Mouse (Mus musculus): Measurements from ENCODE around the gene P2rx7. TPM values are rescaled to one million over a fixed set of nuclear protein-coding genes. Genes with fewer than 3 reads are reported as not detected.
"Not testable (repeated sequence)": the region's sequence is repeated elsewhere in the genome, so short reads cannot be mapped to it uniquely, and the experiment has no call there.

Gene P2rx7
- total RNA-seq, 1 experiment: 10.5 TPM

DNA sequence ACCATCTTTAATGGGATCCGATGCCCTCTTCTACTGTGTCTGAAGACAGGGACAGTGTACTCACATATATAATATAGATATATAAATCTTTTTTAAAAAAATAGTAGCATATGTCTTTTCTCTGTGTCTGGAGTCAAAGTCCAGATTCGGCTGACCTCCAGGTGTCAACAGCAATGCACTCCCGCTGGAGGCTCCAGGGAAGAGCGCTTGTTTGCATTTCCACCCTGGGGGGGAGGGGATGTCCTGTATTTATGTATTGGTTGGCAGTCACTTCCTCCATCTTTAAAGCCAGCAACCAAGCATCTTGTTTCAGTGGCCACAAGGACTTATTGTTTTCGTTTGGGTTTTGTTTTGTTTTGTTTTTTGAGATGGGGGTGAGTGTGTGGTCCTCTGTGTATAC is 21.3 kb downstream of the P2rx7 start:
- H3K36me3 ChIP-seq (ENCODE audit: control insufficient read depth, insufficient read depth, low read length, poor library complexity, severe bottlenecking): no peaks in the 10 kb centered on the region
- H3K4me1 ChIP-seq (ENCODE audit: control insufficient read depth in 2 of 2, insufficient read depth in 2 of 2, low read length in 2 of 2, poor library complexity in 1 of 2): peaks cover 0 to 9% of the 10 kb centered on the region in 2 experiments; a peak in 1 of 4 replicates
- H3K4me3 ChIP-seq (ENCODE audit: insufficient read depth in 1 of 2, low read depth in 1 of 2, low read length in 2 of 2, poor library complexity in 1 of 2, severe bottlenecking in 1 of 2): no peak overlapping the region
- no peak overlapping the region for H3K27ac ChIP-seq (ENCODE audit: insufficient read depth, low read depth, low read length, poor library complexity, severe bottlenecking)
- TF ChIP-seq MAFK (IDR thresholded peaks at IDR 0.05; ENCODE audit: insufficient read depth, low read depth, low read length) (no peak), ZC3H11A (IDR thresholded peaks at IDR 0.05; ENCODE audit: borderline replicate concordance, low read depth, low read length) (no peak), ZNF384 (IDR thresholded peaks at IDR 0.05; ENCODE audit: low read depth, low read length) (no peak), HCFC1 (IDR thresholded peaks at IDR 0.05; ENCODE audit: borderline replicate concordance, insufficient read depth, low read length) (no peak), CHD2 (IDR thresholded peaks at IDR 0.05; ENCODE audit: low read depth, low read length) (no peak)
- in situ Hi-C loops (cut with MboI; ENCODE audit: low sequenced_read_pairs in 2 of 2, unreplicated experiment in 2 of 2): no loop called here
- DNase-seq (ENCODE audit: low read depth, low spot score): no peak
- no peak overlapping the region for H3K9ac ChIP-seq (ENCODE audit: insufficient read depth, low read depth, low read length, poor library complexity, severe bottlenecking)
- no peaks in the 10 kb centered on the region for H3K9me3 ChIP-seq (ENCODE audit: control insufficient read depth, insufficient read depth, low read depth, low read length)

DNA sequence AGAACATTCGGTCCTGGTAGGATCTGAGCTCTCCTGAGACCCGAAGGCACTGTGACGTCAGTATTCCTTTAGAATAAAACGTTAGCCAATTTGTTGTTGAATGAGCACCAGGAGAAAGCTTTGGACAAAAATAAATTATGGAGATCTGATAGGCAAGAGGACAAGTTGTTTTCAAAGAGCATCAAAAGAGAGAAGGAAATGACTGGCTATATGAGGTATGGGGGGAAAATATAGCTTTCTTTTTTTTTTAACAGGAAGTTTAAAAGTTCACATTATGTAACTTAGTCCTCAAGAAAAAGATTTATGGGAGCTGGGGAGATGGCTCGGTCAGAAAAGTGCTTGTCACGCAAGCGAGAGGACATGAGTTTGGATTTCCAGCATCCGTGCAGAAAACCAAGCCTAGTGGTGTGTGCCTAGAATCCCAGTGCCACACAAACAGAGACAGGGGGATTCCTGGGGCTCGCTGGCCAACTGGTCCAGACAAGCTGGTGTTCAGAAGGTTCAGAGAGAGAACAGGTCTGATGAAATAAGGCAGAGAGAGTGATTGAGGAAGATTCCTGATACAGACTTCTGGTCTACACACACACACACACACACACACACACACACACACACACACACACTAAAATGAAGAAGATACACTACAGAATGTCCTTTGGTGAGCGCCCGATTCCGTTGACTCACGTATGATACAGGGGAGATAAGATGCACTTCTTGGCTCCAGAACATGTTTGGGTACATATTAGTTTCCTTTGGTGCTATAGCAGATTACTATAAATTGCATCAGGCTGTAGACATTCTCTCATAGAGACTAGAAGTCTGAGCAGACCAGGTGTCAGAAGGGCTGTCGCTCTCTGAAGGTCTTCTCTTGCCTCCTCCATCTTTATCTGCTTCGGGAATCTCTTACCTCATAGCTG is 25.5 kb downstream of the P2rx7 start:
- in situ Hi-C loops (cut with MboI; ENCODE audit: low sequenced_read_pairs in 2 of 2, unreplicated experiment in 2 of 2): no loop called here
- H3K27ac ChIP-seq (ENCODE audit: insufficient read depth, low read depth, low read length, poor library complexity, severe bottlenecking): no peak overlapping the region
- H3K4me3 ChIP-seq (ENCODE audit: insufficient read depth in 1 of 2, low read depth in 1 of 2, low read length in 2 of 2, poor library complexity in 1 of 2, severe bottlenecking in 1 of 2): no peak overlapping the region

GRCm38 (mm10) chr5:122671641-122672040 is 27.9 kb downstream of the P2rx7 start:
- H3K27ac ChIP-seq (ENCODE audit: insufficient read depth, low read depth, low read length, poor library complexity, severe bottlenecking); H3K9me3 ChIP-seq (ENCODE audit: control insufficient read depth, insufficient read depth, low read depth, low read length); H3K36me3 ChIP-seq (ENCODE audit: control insufficient read depth, insufficient read depth, low read length, poor library complexity, severe bottlenecking); DNase-seq (ENCODE audit: low read depth, low spot score); in situ Hi-C loops (cut with MboI; ENCODE audit: low sequenced_read_pairs in 2 of 2, unreplicated experiment in 2 of 2); H3K4me3 ChIP-seq (ENCODE audit: insufficient read depth in 1 of 2, low read depth in 1 of 2, low read length in 2 of 2, poor library complexity in 1 of 2, severe bottlenecking in 1 of 2); H3K9ac ChIP-seq (ENCODE audit: insufficient read depth, low read depth, low read length, poor library complexity, severe bottlenecking); H3K4me1 ChIP-seq (ENCODE audit: control insufficient read depth in 2 of 2, insufficient read depth in 2 of 2, low read length in 2 of 2, poor library complexity in 1 of 2): not testable (repeated sequence)

More for the DNA sequence above, 25.5 kb downstream of the P2rx7 start:
- DNase-seq (ENCODE audit: low read depth, low spot score): no peak
- Histone ChIP-seq H3K36me3 (ENCODE audit: control insufficient read depth, insufficient read depth, low read length, poor library complexity, severe bottlenecking) (no peaks in the 10 kb centered on the region), H3K9ac (ENCODE audit: insufficient read depth, low read depth, low read length, poor library complexity, severe bottlenecking) (no peak overlapping the region), H3K4me1 (ENCODE audit: control insufficient read depth in 2 of 2, insufficient read depth in 2 of 2, low read length in 2 of 2, poor library complexity in 1 of 2) (peaks cover 0 to 9% of the 10 kb centered on the region in 2 experiments; a peak in 1 of 4 replicates), H3K9me3 (ENCODE audit: control insufficient read depth, insufficient read depth, low read depth, low read length) (no peaks in the 10 kb centered on the region)
- no peak for TF ChIP-seq MAFK (IDR thresholded peaks at IDR 0.05; ENCODE audit: insufficient read depth, low read depth, low read length)
- TF ChIP-seq ZC3H11A (IDR thresholded peaks at IDR 0.05; ENCODE audit: borderline replicate concordance, low read depth, low read length): no peak
- no peak for TF ChIP-seq HCFC1 (IDR thresholded peaks at IDR 0.05; ENCODE audit: borderline replicate concordance, insufficient read depth, low read length)
- no peak for TF ChIP-seq ZNF384 (IDR thresholded peaks at IDR 0.05; ENCODE audit: low read depth, low read length)
- no peak for TF ChIP-seq CHD2 (IDR thresholded peaks at IDR 0.05; ENCODE audit: low read depth, low read length)

GRCm38 (mm10) chr5:122672298-122672697 is 28.6 kb downstream of the P2rx7 start:
- no peak for TF ChIP-seq HCFC1 (IDR thresholded peaks at IDR 0.05; ENCODE audit: borderline replicate concordance, insufficient read depth, low read length)
- TF ChIP-seq ZC3H11A (IDR thresholded peaks at IDR 0.05; ENCODE audit: borderline replicate concordance, low read depth, low read length): no peak
- no peak for TF ChIP-seq CHD2 (IDR thresholded peaks at IDR 0.05; ENCODE audit: low read depth, low read length)
- no peak for TF ChIP-seq MAFK (IDR thresholded peaks at IDR 0.05; ENCODE audit: insufficient read depth, low read depth, low read length)
- no peak for TF ChIP-seq ZNF384 (IDR thresholded peaks at IDR 0.05; ENCODE audit: low read depth, low read length)
- in situ Hi-C loops (cut with MboI; ENCODE audit: low sequenced_read_pairs in 2 of 2, unreplicated experiment in 2 of 2): no loop called here
- Histone ChIP-seq H3K36me3 (ENCODE audit: control insufficient read depth, insufficient read depth, low read length, poor library complexity, severe bottlenecking) (no peaks in the 10 kb centered on the region), H3K9ac (ENCODE audit: insufficient read depth, low read depth, low read length, poor library complexity, severe bottlenecking) (no peak overlapping the region), H3K9me3 (ENCODE audit: control insufficient read depth, insufficient read depth, low read depth, low read length) (no peaks in the 10 kb centered on the region), H3K4me1 (ENCODE audit: control insufficient read depth in 2 of 2, insufficient read depth in 2 of 2, low read length in 2 of 2, poor library complexity in 1 of 2) (peaks cover 0 to 1% of the 10 kb centered on the region in 2 experiments; a peak in 1 of 4 replicates), H3K27ac (ENCODE audit: insufficient read depth, low read depth, low read length, poor library complexity, severe bottlenecking) (no peak overlapping the region), H3K4me3 (ENCODE audit: insufficient read depth in 1 of 2, low read depth in 1 of 2, low read length in 2 of 2, poor library complexity in 1 of 2, severe bottlenecking in 1 of 2) (no peak overlapping the region)
- DNase-seq (ENCODE audit: low read depth, low spot score): no peak
